Mouse (Mus musculus) heart, postnatal 36 days (tissue): Measurements from ENCODE around the gene Sart1. TPM values are rescaled to one million over a fixed set of nuclear protein-coding genes. Genes with fewer than 3 reads are reported as not detected.
"Not testable (repeated sequence)": the region's sequence is repeated elsewhere in the genome, so short reads cannot be mapped to it uniquely, and the experiment has no call there.

ENCODE experiments used
- DNase-seq, 2 experiments: peaks; one replicate each; pipeline ENCODE4 v3.0.0; 2021 to 2022
- intact Hi-C: fragments of 180-260 bp; cut with DNase I; formaldehyde crosslinking; loops from one replicate; pipeline ENCODE4 v1.15.1; 2025
- total RNA-seq, 2 experiments: library from RNA; stranded (reverse); gene quantifications; 2 replicates each; pipeline ENCODE4 v1.2.3; 2021

The Sart1 gene
- total RNA-seq, 2 experiments from 2014 or later = 53.2 to 55.5 TPM

GRCm38 (mm10) chr19:5419630-5420029 lies 31.1 kb upstream of the Sart1 start:
- intact Hi-C loops = no loop called here
- DNase-seq = no peak

DNA sequence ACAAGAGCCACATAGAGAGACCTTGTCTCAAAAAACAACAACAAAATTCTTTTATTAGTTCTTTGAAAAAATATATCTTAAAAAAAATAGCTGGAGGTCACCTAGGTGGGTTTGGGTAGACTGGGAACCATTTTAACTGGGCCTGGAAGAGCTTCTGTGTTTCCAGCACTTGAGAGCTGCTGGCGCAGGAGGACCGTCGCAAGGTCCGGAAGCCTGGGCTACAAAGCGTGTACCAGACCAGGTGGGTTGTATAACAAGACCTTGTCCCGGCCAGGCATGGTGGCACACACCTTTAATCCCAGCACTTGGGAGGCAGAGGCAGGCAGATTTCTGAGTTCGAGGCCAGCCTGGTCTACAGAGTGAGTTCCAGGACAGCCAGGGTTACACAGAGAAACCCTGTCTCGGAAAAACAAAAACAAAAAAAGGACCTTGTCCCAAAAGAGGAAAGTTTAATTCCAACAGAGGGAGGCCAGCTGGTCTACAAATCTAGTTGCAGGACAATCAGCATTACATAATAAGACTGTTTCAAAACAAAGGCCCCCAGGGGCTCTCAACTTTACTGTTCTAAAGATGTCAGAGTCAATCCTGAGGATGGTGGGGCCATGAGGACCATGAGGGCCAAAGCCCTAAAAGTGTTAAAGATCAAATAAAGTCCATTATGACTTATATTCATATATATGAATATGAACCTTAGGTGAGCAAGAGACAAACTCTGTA lies 30.4 kb upstream of the Sart1 start:
- intact Hi-C loops = no loop called here
- DNase-seq = no peak

GRCm38 (mm10) chr19:5414534-5414957 lies 26.0 kb upstream of the Sart1 start:
- DNase-seq = peak; percentile 62 to 68
- intact Hi-C loops = no loop called here

DNA sequence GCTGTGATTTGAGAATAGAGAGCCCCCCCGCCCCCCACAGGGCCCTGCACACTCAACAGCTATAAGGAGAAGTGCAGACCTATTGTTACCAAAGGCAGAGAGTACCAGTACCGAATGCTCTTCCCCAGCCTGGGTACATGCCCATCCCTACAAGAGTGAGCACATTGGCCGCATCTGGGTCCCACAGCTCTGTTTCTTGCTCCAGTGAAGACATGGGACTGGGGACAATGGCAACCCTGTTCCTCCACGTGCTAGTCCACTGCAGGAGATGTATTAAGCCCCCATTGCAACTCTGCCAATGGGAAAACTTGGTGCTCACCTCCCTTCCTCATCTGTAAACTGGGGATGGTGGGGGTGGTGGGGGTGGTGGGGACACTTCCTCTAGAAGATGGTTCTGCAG lies 25.3 kb upstream of the Sart1 start:
- intact Hi-C loops = no loop called here
- no peak for DNase-seq

GRCm38 (mm10) chr19:5411961-5412360 lies 23.5 kb upstream of the Sart1 start:
- intact Hi-C loops = no loop called here
- peak in 1 of 2 experiments; percentile 37 for DNase-seq

- intact Hi-C loops = no loop called here
These were observed 22.1 kb upstream of the Sart1 start for GRCm38 (mm10) chr19:5410641-5411040.

GRCm38 (mm10) chr19:5409068-5409467 lies 20.6 kb upstream of the Sart1 start:
- intact Hi-C loops = no loop called here
- peak in 1 of 2 experiments; percentile 64 for DNase-seq

More at GRCm38 (mm10) chr19:5410641-5411040, 22.1 kb upstream of the Sart1 start:
- no peak for DNase-seq

DNA sequence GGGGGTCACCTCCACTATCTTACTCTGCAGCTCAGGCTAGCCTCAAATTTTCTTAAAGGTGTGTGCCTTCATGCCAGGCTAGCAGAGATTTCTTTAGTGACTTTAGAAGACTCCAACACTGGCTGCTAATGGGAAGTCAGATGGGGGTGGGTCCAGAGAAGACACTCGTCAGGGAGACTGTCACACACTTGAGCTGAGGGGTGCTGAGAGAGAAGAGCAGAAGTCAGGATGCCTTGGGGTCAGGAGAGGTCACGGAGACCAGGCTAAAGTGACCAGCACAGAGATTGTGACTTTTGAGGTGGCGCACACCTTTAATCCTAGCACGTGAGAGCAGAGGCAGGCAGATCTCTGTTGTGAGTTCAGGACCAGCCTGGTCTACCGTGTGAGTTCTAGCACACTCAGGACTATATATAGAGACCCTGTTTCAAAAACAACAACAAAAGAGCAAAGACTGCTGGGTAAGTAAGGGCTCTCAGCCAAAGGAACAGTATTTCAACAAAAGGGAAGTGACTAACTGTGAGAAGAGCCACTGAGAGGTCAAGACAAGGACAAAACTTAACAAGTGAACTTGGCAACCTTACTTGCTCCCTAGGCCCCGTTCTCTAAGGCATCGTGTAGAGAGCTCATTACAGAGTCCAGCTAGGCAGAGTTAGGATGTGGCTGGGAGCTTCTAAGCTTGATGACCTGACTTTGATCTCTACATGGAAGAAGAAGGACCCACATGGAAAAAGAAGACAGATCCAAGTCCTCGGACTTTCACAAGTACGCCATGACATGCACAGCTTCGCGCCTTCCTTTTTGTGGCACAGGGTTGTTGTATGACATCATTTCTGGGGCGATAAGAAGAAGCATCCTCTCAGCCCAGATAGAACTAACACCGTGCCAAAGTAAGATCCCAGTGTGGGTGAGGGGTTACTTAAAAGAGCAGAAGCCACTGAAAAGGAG lies 19.8 kb upstream of the Sart1 start:
- intact Hi-C loops = no loop called here
- DNase-seq = peak in 1 of 2 experiments; percentile 64

DNA sequence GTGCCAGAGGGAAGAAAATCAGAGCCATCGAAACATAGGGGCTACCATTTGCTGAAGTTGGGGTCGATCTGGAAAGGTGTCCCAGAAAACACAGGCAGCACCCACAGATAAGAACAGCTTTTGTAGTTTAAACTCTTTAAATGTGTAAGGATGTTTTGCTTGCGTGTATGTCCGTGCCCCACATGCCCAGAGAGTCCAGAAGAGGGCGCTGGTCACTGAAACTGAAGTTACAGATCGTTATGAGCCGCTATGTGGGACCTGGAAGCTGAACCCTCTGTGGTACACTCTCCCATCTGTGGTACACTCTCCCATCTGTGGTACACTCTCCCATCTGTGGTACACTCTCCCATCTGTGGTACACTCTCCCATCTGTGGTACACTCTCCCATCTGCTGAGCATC lies 18.6 kb upstream of the Sart1 start:
- DNase-seq = peak; percentile 60 to 70
- intact Hi-C loops = no loop called here

GRCm38 (mm10) chr19:5406531-5407126 lies 18.1 kb upstream of the Sart1 start:
- intact Hi-C loops = not testable (repeated sequence)
- peak; percentile 57 to 58 for DNase-seq

- intact Hi-C loops = no loop called here
- DNase-seq = no peak
These were observed 17.4 kb upstream of the Sart1 start for GRCm38 (mm10) chr19:5405924-5406323.

DNA sequence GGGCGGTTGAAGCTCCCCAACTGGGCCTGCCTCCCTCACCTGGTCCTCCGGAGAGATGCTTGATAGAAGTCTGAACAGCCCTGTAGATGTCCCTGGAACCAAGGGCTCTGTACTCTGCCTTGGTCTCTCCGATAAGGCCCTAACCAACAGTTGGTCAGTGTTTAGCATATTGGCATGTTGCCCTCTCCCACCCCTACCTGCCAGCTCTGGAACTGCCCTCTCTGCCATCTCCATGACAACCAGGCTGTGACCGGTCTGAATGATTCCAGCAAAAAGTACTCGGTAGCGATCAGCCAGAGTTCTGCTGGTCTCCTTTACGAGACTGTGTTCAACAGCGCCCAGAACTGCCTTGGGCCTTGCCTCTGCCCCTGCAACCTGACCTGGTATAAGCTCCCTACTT lies 13.8 kb upstream of the Sart1 start, which contains the start of gene Tsga10ip:
Gene Tsga10ip, minus strand, starts transcription at position 234 of the 400 bp plus-strand sequence.
- intact Hi-C loops = no loop called here
- no peak for DNase-seq

- intact Hi-C loops, DNase-seq: not testable (repeated sequence)
These were observed 12.6 kb upstream of the Sart1 start for GRCm38 (mm10) chr19:5401073-5401472.

GRCm38 (mm10) chr19:5395371-5395770 lies 6.9 kb upstream of the Sart1 start:
- no peak for DNase-seq
- intact Hi-C loops = no loop called here

GRCm38 (mm10) chr19:5394168-5394567 lies 5.7 kb upstream of the Sart1 start:
- intact Hi-C loops = no loop called here
- no peak for DNase-seq

GRCm38 (mm10) chr19:5392892-5393291 lies 4.4 kb upstream of the Sart1 start:
- intact Hi-C loops = no loop called here

DNA sequence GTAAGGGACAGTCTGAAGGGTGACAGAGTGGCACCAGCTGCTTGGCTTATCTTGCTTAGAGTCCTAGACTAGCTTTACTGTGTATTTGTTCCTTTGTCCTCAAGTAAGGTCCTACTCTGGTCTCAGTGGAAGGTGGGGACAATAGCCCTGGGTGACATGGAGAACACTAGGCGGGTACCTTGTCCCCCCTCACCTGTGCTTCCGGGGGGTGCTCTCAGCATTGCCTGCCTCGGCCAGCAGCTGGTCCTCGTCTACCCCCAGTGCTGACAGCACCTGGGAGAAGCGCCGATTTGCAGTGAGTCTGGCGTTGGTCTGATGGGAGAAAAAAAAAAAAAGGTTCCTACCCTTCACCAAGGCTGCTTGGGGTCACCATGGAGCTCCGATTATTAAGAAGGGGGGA lies 1.9 kb upstream of the Sart1 start:
- intact Hi-C loops = loop anchor here (1.0 kb wide), 1 partner anchor 33 kb away; no protein-coding TSS in a partner anchor

More at GRCm38 (mm10) chr19:5392892-5393291, 4.4 kb upstream of the Sart1 start:
- DNase-seq = peak in 1 of 2 experiments; percentile 69

DNA sequence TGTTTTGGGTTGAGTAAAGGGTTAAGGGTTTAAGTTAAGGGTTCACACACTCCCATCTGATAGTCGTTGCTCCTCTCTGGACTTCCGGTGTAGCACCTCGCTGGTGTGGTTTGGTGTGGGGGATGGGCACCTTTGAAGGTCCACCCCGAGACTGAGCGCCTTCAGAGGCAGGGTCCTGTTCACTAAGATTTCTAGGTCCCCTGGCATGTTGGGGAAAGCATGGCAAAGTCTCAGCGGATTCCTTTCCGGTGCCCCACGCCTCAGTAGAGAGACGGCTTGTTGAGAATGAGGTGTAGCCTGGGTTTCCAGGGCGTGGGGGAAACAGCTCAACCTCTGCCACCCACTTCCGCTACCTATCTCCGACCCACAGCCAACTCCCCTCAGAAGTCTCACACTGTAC lies 1.1 kb upstream of the Sart1 start:
- intact Hi-C loops = loop anchor here (1.0 to 5.0 kb wide), 2 partner anchors 34 to 98 kb away; partner anchors contain the start of gene Mus81
- peak in 1 of 2 experiments; percentile 26 for DNase-seq

More for the DNA sequence above, 1.9 kb upstream of the Sart1 start:
- DNase-seq = no peak

DNA sequence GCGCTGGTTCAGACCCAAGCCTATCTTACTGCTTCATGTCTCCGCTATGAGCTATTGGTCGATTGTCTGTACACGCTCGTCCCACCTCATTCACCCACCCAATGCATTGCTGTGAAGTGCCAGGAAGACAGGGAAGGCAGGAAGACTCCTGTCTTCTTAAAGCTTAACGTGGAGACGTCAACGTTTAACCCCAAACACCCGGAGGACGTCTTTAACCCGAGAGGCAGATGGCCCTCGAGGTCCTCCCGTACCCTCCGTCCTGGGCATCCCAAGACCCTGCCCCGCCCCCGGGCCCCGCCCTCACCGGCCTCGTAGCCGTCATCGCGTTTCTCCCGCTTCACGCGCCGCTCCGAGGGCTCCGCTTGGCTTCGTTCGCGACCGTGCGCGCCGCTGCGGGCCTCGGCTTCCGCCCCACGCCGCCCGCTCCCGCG lies 477 bp downstream of the Sart1 start:
- intact Hi-C loops = loop anchor here (1.0 to 5.0 kb wide), 2 partner anchors 22 to 99 kb away; partner anchors contain the start of genes Eif1ad and Mus81
- DNase-seq = peak in 1 of 2 experiments; percentile 21

DNA sequence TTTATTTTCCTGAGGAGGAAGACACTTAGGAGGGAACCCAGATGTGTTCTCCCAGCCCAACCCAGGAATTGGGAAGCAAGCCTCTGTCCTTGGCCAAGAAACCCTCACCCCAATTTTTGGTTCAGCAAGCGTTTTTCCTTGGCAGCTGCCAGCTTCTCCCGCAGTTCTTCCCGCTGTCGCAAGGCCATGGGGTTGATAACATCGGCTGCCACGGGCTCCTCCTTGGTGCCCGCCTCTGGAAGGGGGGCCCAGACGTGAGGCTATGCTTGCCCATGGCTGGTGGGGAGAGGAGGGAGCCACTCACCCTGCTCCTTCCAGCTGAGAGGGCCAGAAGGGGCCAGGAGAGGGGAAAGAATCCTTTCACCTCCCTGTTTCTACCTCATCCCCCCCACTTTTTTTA lies 3.8 kb downstream of the Sart1 start:
- intact Hi-C loops = loop anchor here (5.0 kb wide), 1 partner anchor 103 kb away; the partner anchor contains the start of gene Mus81
- DNase-seq = no peak
